Mouse (Mus musculus) embryonic facial prominence, embryonic 13.5 days (tissue): ENCODE measurements around the gene Fmo1. TPM values are rescaled to one million over a fixed set of nuclear protein-coding genes. Genes with fewer than 3 reads are reported as not detected.

ENCODE experiments used
- ATAC-seq: fragments of 200-750 bp; cut with Nextera tagmentation; 2 replicates; pipeline ENCODE4 v1.8.0; 2017; ENCODE audit warnings: low read depth; ENCODE audit not compliant: insufficient number of reproducible peaks, insufficient read depth, low FRiP score, low TSS enrichment
- H3K27ac ChIP-seq: fragments of 300-500 bp; sonication (generic); 2 replicates; pipeline ENCODE4 v1.5.1; 2015; ENCODE audit warnings: moderate library complexity, mild to moderate bottlenecking, inconsistent platforms
- H3K27me3 ChIP-seq: fragments of 300-500 bp; sonication (generic); 2 replicates; pipeline ENCODE4 v1.6.1; 2015; ENCODE audit warnings: mild to moderate bottlenecking, inconsistent platforms
- H3K36me3 ChIP-seq: fragments of 300-500 bp; sonication (generic); 2 replicates; pipeline ENCODE4 v1.6.1; 2015; ENCODE audit warnings: mild to moderate bottlenecking, inconsistent platforms
- H3K4me1 ChIP-seq: fragments of 300-500 bp; sonication (generic); 2 replicates; pipeline ENCODE4 v1.6.1; 2015; ENCODE audit warnings: inconsistent platforms
- H3K4me2 ChIP-seq: fragments of 300-500 bp; sonication (generic); 2 replicates; pipeline ENCODE4 v1.6.1; 2015; ENCODE audit warnings: moderate library complexity, mild to moderate bottlenecking, inconsistent platforms
- H3K4me3 ChIP-seq: fragments of 300-500 bp; sonication (generic); 2 replicates; pipeline ENCODE4 v1.5.1; 2015; ENCODE audit warnings: mild to moderate bottlenecking, inconsistent platforms
- H3K9ac ChIP-seq: fragments of 300-500 bp; sonication (generic); 2 replicates; pipeline ENCODE4 v1.6.1; 2015; ENCODE audit warnings: mild to moderate bottlenecking, inconsistent platforms
- H3K9me3 ChIP-seq: fragments of 300-500 bp; sonication (generic); 2 replicates; pipeline ENCODE4 v1.6.1; 2016; ENCODE audit warnings: inconsistent platforms
- WGBS: fragments of 180-500 bp; shearing (Covaris S2); methylation state at CpG from one replicate; pipeline ENCODE4 v1.1.7; 2015; ENCODE audit warnings: mixed read lengths; 5-methylcytosine and 5-hydroxymethylcytosine counted together
- polyA plus RNA-seq: library from polyadenylated mRNA; unstranded; fragments of >200 nt; fragmentation: Nextera tagmentation; extraction: Ambion mirVana; gene quantifications from 2 replicates; pipeline ENCODE4 v1.2.1, GENCODE M21; 2015

Gene Fmo1
- polyA plus RNA-seq, 1 experiment from 2014 or later = 21.3 TPM

DNA sequence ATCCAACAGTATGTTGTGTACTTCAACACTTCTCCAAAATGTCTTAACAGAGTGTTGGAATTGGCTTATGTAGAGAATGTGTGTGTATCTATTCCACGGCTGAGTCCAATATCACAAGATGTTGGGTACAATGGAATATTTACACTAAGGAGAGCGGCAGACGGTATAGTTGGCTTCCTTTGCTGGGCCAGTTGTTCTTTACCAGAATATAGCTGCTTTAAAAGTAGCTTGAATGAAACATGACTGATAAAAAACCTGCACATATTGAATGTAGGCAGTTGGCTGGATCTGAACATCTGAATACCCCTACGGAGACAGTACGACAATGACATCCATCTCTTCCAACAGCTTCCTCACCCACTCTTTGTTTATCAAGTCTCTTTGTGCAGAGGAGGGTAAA, 47.1 kb downstream of the Fmo1 start:
- Histone ChIP-seq H3K27me3 (no peaks in the 10 kb centered on the region), H3K9me3 (no peaks in the 10 kb centered on the region), H3K36me3 (no peaks in the 10 kb centered on the region), H3K4me1 (no peaks in the 10 kb centered on the region), H3K4me3 (no peak overlapping the region), H3K4me2 (no peak overlapping the region), H3K27ac (no peak overlapping the region), H3K9ac (no peak overlapping the region)
- WGBS = 91% methylated on average over 5 of the region's 5 CpGs
- no peak for ATAC-seq

DNA sequence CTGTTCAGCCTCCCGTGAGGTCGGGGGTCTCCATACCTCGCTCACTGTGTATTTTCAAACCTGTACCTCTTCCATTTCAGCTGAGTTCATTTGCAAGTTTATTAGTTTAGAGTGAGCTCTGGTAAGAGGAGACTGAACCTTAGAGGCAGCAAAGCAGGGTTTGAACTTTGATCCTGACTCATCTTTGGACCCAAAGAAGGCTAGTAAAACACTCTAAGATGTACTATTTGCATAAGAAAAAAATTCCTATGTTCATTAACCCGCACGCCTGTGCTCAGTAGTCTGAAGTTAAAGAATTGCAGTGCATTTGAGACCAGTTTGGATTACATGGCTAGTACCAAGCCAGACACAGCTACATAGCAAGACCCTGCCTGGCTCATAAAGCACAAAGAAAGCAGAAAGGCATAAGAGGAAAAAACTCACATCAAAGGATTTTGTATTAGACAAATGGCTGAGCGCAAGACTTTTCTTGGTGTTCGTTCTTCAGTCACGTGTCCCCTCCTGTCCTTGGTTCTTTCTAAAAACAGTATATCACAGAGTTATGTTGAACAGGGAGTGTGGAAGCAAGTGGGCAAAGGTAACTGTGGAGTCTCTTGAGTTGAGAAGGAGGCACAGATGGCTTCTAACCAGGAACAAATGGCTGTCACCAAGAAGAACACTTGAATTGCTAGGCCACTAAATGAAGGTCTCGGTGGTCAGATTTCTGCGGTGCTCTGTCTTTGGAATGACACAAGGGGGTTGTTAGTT, 50.9 kb downstream of the Fmo1 start:
- Histone ChIP-seq H3K4me1 (no peaks in the 10 kb centered on the region), H3K4me2 (no peak overlapping the region), H3K9me3 (no peaks in the 10 kb centered on the region), H3K27me3 (no peaks in the 10 kb centered on the region), H3K27ac (no peak overlapping the region), H3K9ac (no peak overlapping the region), H3K36me3 (no peaks in the 10 kb centered on the region), H3K4me3 (no peak overlapping the region)
- no peak for ATAC-seq
- WGBS = 77% methylated on average over 10 of the region's 10 CpGs

GRCm38 (mm10) chr1:162814932-162815331, 51.5 kb downstream of the Fmo1 start:
- no peak overlapping the region for H3K9ac ChIP-seq
- H3K27me3 ChIP-seq = no peaks in the 10 kb centered on the region
- ATAC-seq = no peak
- WGBS = 80% methylated on average over 4 of the region's 4 CpGs
- no peaks in the 10 kb centered on the region for H3K9me3 ChIP-seq
- H3K27ac ChIP-seq = no peak overlapping the region
- no peaks in the 10 kb centered on the region for H3K36me3 ChIP-seq
- no peak overlapping the region for H3K4me2 ChIP-seq
- H3K4me1 ChIP-seq = no peaks in the 10 kb centered on the region
- no peak overlapping the region for H3K4me3 ChIP-seq

DNA sequence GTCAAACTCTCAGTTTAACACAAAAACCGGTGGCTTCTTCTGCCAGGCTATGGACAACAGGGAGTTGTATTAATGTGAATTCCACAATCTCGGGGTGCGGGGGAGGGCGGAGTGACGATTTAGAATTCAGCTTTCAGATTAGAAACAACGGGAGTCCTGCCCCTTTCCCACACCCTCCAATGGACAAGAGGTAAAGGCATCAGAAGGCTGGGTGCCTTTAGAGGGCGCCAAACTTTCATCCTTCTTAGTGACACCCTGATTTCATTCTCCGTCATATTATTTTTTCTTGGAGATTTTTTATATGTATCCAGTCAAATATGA, 52.6 kb downstream of the Fmo1 start, which contains the start of gene Fmo4:
Gene Fmo4 (minus strand): TSS at position 137 of the 321 bp plus-strand sequence.
- Histone ChIP-seq H3K9me3 (no peaks in the 10 kb centered on the region), H3K36me3 (no peaks in the 10 kb centered on the region), H3K4me2 (peak within 1 kb of the TSS; percentile 24; the same call in 1 of the 2 replicates), H3K27ac (no peak within 1 kb of the TSS), H3K4me1 (no peaks in the 10 kb centered on the region), H3K4me3 (no peak within 1 kb of the TSS), H3K9ac (no peak within 1 kb of the TSS), H3K27me3 (no peaks in the 10 kb centered on the region)
- ATAC-seq = no peak
- WGBS = 46% methylated on average over 8 of the region's 8 CpGs

- no peaks in the 10 kb centered on the region for H3K27me3 ChIP-seq
- no peak overlapping the region for H3K9ac ChIP-seq
- no peaks in the 10 kb centered on the region for H3K9me3 ChIP-seq
- 79% methylated on average over 9 of the region's 9 CpGs for WGBS
- no peaks in the 10 kb centered on the region for H3K4me1 ChIP-seq
- no peak for ATAC-seq
- peak overlapping the region; percentile 24; the same call in 1 of the 2 replicates for H3K4me2 ChIP-seq
- no peak overlapping the region for H3K27ac ChIP-seq
- no peak overlapping the region for H3K4me3 ChIP-seq
- H3K36me3 ChIP-seq = no peaks in the 10 kb centered on the region
Measured at GRCm38 (mm10) chr1:162813143-162813835, 53.1 kb downstream of the Fmo1 start.

- Histone ChIP-seq H3K4me1 (no peaks in the 10 kb centered on the region), H3K4me2 (no peak overlapping the region), H3K27me3 (no peaks in the 10 kb centered on the region), H3K36me3 (no peaks in the 10 kb centered on the region), H3K9ac (no peak overlapping the region), H3K9me3 (no peaks in the 10 kb centered on the region), H3K27ac (no peak overlapping the region), H3K4me3 (no peak overlapping the region)
- no peak for ATAC-seq
- WGBS = 88% methylated on average over 3 of the region's 3 CpGs
Measured at GRCm38 (mm10) chr1:162808541-162808940, 57.9 kb downstream of the Fmo1 start.

DNA sequence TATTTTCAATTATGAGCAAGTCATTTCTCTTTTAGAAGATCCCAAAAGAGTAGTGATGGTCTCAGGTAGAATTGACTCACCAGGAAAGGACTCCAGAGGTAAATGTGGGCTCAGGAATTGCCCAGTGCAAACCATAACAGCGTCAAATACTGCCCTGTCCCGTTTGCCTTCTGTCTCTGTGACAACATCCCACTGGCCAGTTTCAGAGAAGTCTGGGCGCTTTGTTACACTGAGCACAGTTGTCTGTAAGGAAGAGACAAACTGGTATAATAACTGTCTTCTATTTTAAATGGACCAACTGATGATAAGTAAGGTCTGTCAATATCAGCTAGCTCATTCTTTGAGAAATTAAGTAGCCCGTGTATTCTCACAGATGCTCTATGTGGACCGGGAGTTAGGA, 59.0 kb downstream of the Fmo1 start:
- no peak for ATAC-seq

DNA sequence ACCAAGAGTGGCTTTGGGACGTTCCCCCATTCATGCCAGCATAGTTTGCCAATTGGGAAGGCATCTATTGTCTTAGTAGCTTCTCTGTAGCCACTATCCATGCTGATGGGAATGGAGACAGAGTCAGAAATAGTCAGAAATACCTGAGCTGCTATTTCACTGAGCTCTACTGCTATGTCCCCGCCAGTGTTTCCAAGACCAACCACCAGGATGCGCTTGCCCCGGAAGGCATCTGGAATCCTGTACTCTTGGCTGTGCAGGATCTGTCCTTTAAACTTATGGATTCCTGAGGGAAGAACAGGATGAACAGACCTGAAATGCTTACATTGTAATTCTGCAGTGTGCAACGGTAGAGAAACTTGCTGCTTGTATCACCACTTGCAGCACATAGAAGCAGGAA, 61.4 kb downstream of the Fmo1 start:
- H3K9me3 ChIP-seq = no peaks in the 10 kb centered on the region
- no peak overlapping the region for H3K4me2 ChIP-seq
- H3K4me1 ChIP-seq = no peaks in the 10 kb centered on the region
- no peaks in the 10 kb centered on the region for H3K27me3 ChIP-seq
- no peak overlapping the region for H3K27ac ChIP-seq
- 58% methylated on average over 5 of the region's 5 CpGs for WGBS
- no peak overlapping the region for H3K9ac ChIP-seq
- H3K36me3 ChIP-seq = no peaks in the 10 kb centered on the region
- no peak overlapping the region for H3K4me3 ChIP-seq
- no peak for ATAC-seq

More for the DNA sequence above, 59.0 kb downstream of the Fmo1 start:
- Histone ChIP-seq H3K4me3 (no peak overlapping the region), H3K4me1 (no peaks in the 10 kb centered on the region), H3K9me3 (no peaks in the 10 kb centered on the region), H3K27me3 (no peaks in the 10 kb centered on the region), H3K27ac (no peak overlapping the region), H3K4me2 (no peak overlapping the region), H3K36me3 (no peaks in the 10 kb centered on the region), H3K9ac (no peak overlapping the region)
- WGBS = 86% methylated on average over 5 of the region's 5 CpGs

DNA sequence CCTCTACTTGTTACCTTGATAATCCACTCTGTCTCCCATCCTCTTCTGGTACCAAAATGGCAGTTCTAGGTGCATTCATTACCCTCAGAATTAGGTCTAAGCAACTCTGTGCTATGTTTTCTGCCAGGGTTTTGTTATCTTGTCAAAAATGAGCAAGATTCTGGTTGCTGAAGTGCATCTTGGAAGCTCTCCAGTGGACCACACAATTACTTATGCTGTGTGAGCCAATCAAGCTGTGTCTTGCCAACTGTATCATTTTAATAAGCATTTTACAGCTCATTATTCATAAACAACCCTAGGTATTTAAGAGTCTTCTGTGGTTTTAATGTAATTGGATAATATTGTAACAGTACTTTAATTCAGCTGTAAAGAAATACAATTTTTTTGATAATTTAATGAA, 70.0 kb downstream of the Fmo1 start:
- Histone ChIP-seq H3K27ac (no peak overlapping the region), H3K9ac (no peak overlapping the region), H3K4me3 (no peak overlapping the region), H3K4me1 (no peaks in the 10 kb centered on the region), H3K27me3 (no peaks in the 10 kb centered on the region), H3K36me3 (no peaks in the 10 kb centered on the region), H3K9me3 (no peaks in the 10 kb centered on the region), H3K4me2 (no peak overlapping the region)
- no peak for ATAC-seq

GRCm38 (mm10) chr1:162792306-162793044, 73.9 kb downstream of the Fmo1 start:
- no peaks in the 10 kb centered on the region for H3K4me1 ChIP-seq
- WGBS = 63% methylated on average over 7 of the region's 7 CpGs
- no peak overlapping the region for H3K4me3 ChIP-seq
- H3K9ac ChIP-seq = no peak overlapping the region
- no peaks in the 10 kb centered on the region for H3K36me3 ChIP-seq
- H3K4me2 ChIP-seq = no peak overlapping the region
- no peak for ATAC-seq
- no peaks in the 10 kb centered on the region for H3K27me3 ChIP-seq
- no peak overlapping the region for H3K27ac ChIP-seq
- H3K9me3 ChIP-seq = no peaks in the 10 kb centered on the region

DNA sequence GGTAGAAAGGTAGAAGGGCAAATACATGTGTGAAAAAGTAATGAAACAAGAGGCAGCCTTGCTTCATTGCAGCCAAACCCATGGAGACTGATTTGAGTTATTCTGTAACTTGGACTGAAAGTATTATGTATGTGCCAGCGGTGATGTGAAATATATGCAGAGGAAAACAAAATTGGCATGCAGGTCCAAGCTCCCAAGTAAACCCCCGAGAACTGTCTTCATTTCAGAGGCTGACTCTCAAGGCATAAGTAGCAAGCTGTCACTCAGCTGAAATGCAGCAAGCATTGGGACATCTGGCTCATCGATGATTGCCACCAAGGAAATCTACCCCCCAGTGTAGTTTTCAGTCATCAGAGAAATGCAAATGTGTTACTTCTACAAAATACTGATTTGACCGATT, 81.2 kb downstream of the Fmo1 start:
- no peaks in the 10 kb centered on the region for H3K9me3 ChIP-seq
- H3K9ac ChIP-seq = no peak overlapping the region
- WGBS = 73% methylated on average over 4 of the region's 4 CpGs
- no peak overlapping the region for H3K27ac ChIP-seq
- no peak overlapping the region for H3K4me2 ChIP-seq
- H3K4me1 ChIP-seq = 0 out of 2 replicates have a peak, but pooled peaks cover 3% of the 10 kb centered on the region
- no peaks in the 10 kb centered on the region for H3K36me3 ChIP-seq
- no peak overlapping the region for H3K4me3 ChIP-seq
- no peaks in the 10 kb centered on the region for H3K27me3 ChIP-seq
- no peak for ATAC-seq
